Mouse (Mus musculus) Patski (cell line): ENCODE results near the gene Slc9a8. TPM values are rescaled to one million over a fixed set of nuclear protein-coding genes. Genes with fewer than 3 reads are reported as not detected.

Source experiments
- ATAC-seq: fragments of 100-300 bp; one replicate; pipeline ENCODE4 v1.8.0; 2021
- CTCF ChIA-PET: fragments of 350-600 bp; sonication (Branson Sonifier 250); formaldehyde crosslinking; loops from one replicate; lab custom pipeline; 2022; ENCODE audit warnings: inconsistent platforms; lab: Charles Lee
- POLR2A ChIA-PET: fragments of 350-600 bp; sonication (Branson Sonifier 250); formaldehyde crosslinking; loops from one replicate; lab custom pipeline; 2022; ENCODE audit warnings: antibody characterized with exemption, inconsistent platforms; lab: Charles Lee
- DNase-seq: peaks from one replicate; pipeline ENCODE4 v3.0.0-alpha.2; 2011; ENCODE audit warnings: low read depth, low spot score
- H3K27me3 ChIP-seq: fragments of 371-371 bp; one replicate; pipeline ENCODE4 v1.5.1; 2021
- CTCF ChIP-seq: fragments of 100-300 bp; IDR thresholded peaks from one replicate; pipeline ENCODE4 v1.5.1; 2021
- in situ Hi-C: fragments of 300-500 bp; cut with MboI; formaldehyde crosslinking; loops from 3 replicates; pipeline ENCODE4 v1.11.1; 2018; ENCODE audit warnings: low pct_unique_long_range_greater_than_20kb, mixed read lengths
- polyA plus RNA-seq: library from polyadenylated mRNA; unstranded; gene quantifications from one replicate; pipeline ENCODE4 v1.2.3, GENCODE M21; 2021

Slc9a8 gene
- polyA plus RNA-seq, 1 experiment from 2014 or later: 23.6 TPM

- CTCF ChIA-PET: no interaction called here
- no peak for DNase-seq
- no peaks in the 10 kb centered on the region for H3K27me3 ChIP-seq
- in situ Hi-C loops: no loop called here
- POLR2A ChIA-PET: no interaction called here
- no peak for ATAC-seq
- no peak for TF ChIP-seq CTCF
These were observed 37.8 kb downstream of the Slc9a8 start for GRCm38 (mm10) chr2:167459071-167459865.

GRCm38 (mm10) chr2:167462954-167463353 lies 41.4 kb downstream of the Slc9a8 start:
- peak; percentile 72 for ATAC-seq
- in situ Hi-C loops: no loop called here
- TF ChIP-seq CTCF: peak; percentile 88
- DNase-seq: no peak
- H3K27me3 ChIP-seq: no peaks in the 10 kb centered on the region
- ChIA-PET POLR2A (interaction anchor here (1.0 to 1.2 kb wide), 2 partner anchors 23 to 29 kb away, joined by 4 read pairs; no protein-coding TSS in a partner anchor), CTCF (interaction anchor here (0.7 to 1.5 kb wide), 7 partner anchors 9 to 184 kb away, joined by 3 to 5 read pairs (median 3); no protein-coding TSS in a partner anchor)

DNA sequence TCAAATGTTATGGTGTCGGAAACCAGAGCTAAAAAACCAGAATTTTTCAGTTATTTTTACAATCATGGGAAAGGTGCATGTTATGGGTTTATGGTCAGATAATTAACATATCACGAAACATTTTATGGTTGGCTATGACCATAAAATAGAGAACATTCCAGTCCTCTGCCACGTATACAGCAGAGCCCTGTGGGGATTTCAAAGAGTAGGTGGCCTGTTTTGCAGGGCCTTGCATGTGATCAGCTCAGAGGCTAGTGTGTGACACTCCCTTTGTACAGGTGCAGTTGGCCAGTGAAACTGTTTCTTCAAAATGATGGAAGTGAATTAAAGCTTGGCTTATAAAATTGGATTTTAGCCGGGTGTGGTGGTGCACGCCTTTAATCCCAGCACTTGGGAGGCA lies 42.3 kb downstream of the Slc9a8 start:
- H3K27me3 ChIP-seq: no peaks in the 10 kb centered on the region
- in situ Hi-C loops: no loop called here
- TF ChIP-seq CTCF: no peak
- DNase-seq: no peak
- CTCF ChIA-PET: interaction anchor here (1.0 to 1.5 kb wide), 5 partner anchors 11 to 184 kb away, joined by 3 to 5 read pairs (median 3); no protein-coding TSS in a partner anchor
- no peak for ATAC-seq
- POLR2A ChIA-PET: interaction anchor here (1.0 to 1.2 kb wide), 2 partner anchors 23 to 28 kb away, joined by 4 read pairs; no protein-coding TSS in a partner anchor

DNA sequence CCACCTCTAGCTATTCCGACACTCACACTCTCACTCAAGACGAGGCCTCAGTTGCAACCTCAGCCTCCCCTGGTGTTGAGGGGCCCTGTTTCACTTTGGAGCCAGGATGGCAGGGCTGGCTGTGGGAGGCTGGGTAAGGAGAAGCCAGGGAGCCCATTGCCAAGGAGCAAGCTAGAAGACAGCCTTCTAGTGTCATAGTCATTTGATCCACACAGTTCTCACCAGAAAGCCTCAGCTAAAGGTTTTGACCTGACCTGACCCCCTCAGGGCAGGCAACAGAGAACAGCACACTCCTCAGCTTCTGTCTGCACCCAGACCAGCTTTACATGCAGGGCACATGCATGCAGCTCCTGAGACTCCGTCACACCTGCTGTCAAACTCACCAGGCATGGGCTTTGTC lies 44.4 kb downstream of the Slc9a8 start:
- POLR2A ChIA-PET: no interaction called here
- no peak for ATAC-seq

DNA sequence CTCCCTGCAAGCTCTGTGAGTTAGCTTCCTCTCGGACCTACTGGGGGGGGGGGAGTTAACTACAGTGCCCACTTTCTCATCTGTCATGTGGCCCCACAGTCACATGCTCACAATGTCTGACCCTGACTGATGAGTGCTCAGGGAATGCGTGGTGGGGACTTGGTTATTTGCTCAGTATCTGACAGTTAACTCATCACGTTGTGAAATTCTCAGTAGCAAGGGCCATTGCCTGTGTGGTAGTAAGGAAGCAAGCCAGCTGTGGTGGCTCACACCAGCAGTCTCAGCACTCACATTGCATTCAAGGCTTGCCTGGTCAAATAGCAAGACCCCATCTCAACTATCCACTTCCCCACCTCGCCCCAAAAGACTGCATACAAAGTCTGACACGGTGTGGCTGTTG lies 45.7 kb downstream of the Slc9a8 start:
- CTCF ChIA-PET: no interaction called here
- ATAC-seq (no peak), DNase-seq (no peak)
- in situ Hi-C loops: no loop called here
- no peak for TF ChIP-seq CTCF
- POLR2A ChIA-PET: no interaction called here
- no peaks in the 10 kb centered on the region for H3K27me3 ChIP-seq

More for the DNA sequence above, 44.4 kb downstream of the Slc9a8 start:
- H3K27me3 ChIP-seq: no peaks in the 10 kb centered on the region
- CTCF ChIA-PET: interaction anchor here (1.6 kb wide), 1 partner anchor 10 kb away, joined by 4 read pairs; no protein-coding TSS in a partner anchor
- no peak for DNase-seq
- in situ Hi-C loops: no loop called here
- no peak for TF ChIP-seq CTCF

- POLR2A ChIA-PET: no interaction called here
- in situ Hi-C loops: no loop called here
- DNase-seq (no peak), ATAC-seq (no peak)
- CTCF ChIA-PET: interaction anchor here (1.1 kb wide), 1 partner anchor 29 kb away, joined by 3 read pairs; no protein-coding TSS in a partner anchor
- TF ChIP-seq CTCF: no peak
- H3K27me3 ChIP-seq: no peaks in the 10 kb centered on the region
These were observed 46.9 kb downstream of the Slc9a8 start for GRCm38 (mm10) chr2:167468444-167468843.

GRCm38 (mm10) chr2:167470611-167471010 lies 49.1 kb downstream of the Slc9a8 start:
- DNase-seq: no peak
- no peak for ATAC-seq
- POLR2A ChIA-PET: interaction anchor here (0.9 kb wide), 1 partner anchor 12 kb away, joined by 4 read pairs; no protein-coding TSS in a partner anchor
- H3K27me3 ChIP-seq: no peaks in the 10 kb centered on the region
- CTCF ChIA-PET: no interaction called here
- no peak for TF ChIP-seq CTCF
- in situ Hi-C loops: no loop called here

DNA sequence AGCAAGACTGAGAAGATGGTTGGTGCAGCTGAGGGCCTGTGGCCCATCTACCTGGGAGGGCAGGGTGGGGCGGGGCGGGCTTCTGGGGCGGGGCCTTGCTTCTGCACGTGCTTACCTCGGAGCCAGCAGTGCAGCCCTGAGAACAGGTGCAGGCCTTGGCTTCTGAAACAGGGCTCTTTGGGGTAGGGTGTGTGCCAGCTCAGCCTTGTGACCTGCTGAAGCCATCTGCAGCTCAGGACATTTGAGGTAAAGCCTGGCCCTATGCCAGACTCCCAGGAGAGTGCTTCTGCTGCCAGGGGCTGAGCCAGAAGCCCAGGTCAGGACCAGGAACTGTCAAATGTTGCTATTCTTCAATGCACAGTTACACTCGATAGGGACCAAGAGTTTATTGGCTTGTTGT lies 50.1 kb downstream of the Slc9a8 start:
- DNase-seq: no peak
- CTCF ChIA-PET: interaction anchor here (1.2 kb wide), 1 partner anchor 8 kb away, joined by 4 read pairs; no protein-coding TSS in a partner anchor
- no peak for TF ChIP-seq CTCF

DNA sequence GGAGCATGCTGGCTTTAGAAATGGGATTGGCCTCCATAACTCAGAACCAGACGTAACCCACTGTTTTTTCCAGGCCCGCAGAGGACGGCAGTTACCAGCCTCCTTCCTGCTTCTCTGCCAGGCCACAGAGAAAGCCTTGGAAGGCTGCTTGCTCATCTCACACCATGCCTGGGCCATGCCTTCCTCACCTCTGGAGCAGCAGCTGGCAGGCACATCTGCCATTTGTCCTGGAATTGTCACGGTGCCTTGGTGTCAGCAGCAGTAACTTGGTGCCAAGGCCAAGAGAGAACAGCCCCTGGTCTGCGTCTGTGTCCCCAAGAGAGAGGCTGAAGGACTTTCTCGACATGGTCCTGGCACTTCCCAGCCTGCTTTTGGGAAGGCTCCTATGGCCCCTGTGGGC lies 52.7 kb downstream of the Slc9a8 start:
- no peak for TF ChIP-seq CTCF
- POLR2A ChIA-PET: no interaction called here
- in situ Hi-C loops: no loop called here
- ATAC-seq (no peak), DNase-seq (no peak)
- no peaks in the 10 kb centered on the region for H3K27me3 ChIP-seq
- CTCF ChIA-PET: interaction anchor here (2.2 kb wide), 1 partner anchor 11 kb away, joined by 5 read pairs; no protein-coding TSS in a partner anchor

More for the DNA sequence above, 50.1 kb downstream of the Slc9a8 start:
- ATAC-seq: no peak
- POLR2A ChIA-PET: no interaction called here
- H3K27me3 ChIP-seq: no peaks in the 10 kb centered on the region
- in situ Hi-C loops: no loop called here

DNA sequence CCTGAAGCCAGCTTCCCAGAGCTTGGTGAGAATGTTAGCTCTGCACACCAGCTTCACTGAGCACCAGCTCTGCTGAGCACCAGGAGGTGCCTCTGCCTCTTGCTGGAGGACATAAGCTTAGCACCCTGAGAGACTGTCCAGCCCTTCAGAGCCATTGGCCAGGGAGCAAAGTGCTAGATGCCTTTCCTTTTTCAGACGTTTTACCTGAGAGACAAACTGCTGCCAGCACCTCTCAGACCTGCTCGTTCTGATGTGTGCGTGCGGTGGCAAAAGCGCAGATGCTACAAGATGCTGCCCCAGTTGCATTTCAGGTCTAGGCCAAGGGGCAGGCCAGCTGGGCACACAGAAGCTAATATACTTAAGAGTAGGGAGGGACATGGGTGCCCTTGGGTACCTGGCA lies 54.1 kb downstream of the Slc9a8 start:
- in situ Hi-C loops: no loop called here
- TF ChIP-seq CTCF: no peak
- no peak for DNase-seq
- ChIA-PET CTCF (interaction anchor here (2.2 kb wide), 1 partner anchor 12 kb away, joined by 5 read pairs; no protein-coding TSS in a partner anchor), POLR2A (interaction anchor here (1.3 kb wide), 1 partner anchor 12 kb away, joined by 4 read pairs; no protein-coding TSS in a partner anchor)
- H3K27me3 ChIP-seq: no peaks in the 10 kb centered on the region
- no peak for ATAC-seq
